Mouse (Mus musculus) spleen, postnatal 10 days (tissue): ENCODE data around the gene Stag2.

Source experiments
- DNase-seq, 2 experiments: peaks; one replicate each; pipeline ENCODE4 v3.0.0; 2021 to 2022; ENCODE audit warnings: low spot score in 2 of 2

Gene Stag2

GRCm38 (mm10) chrX:42215742-42216141, 66.6 kb downstream of the Stag2 start:
- no peak for DNase-seq

GRCm38 (mm10) chrX:42250342-42250741, 101.2 kb downstream of the Stag2 start:
- DNase-seq: no peak

GRCm38 (mm10) chrX:42272713-42273112, 123.6 kb downstream of the Stag2 start:
- no peak for DNase-seq

GRCm38 (mm10) chrX:42290215-42290614, 141.1 kb downstream of the Stag2 start:
- no peak for DNase-seq

- no peak for DNase-seq
Observed at GRCm38 (mm10) chrX:42315231-42315630, 166.1 kb downstream of the Stag2 start.

GRCm38 (mm10) chrX:42320424-42320823, 171.3 kb downstream of the Stag2 start:
- no peak for DNase-seq

- DNase-seq: no peak
Observed at GRCm38 (mm10) chrX:42321200-42321773, 172.2 kb downstream of the Stag2 start.

- DNase-seq: no peak
Observed at GRCm38 (mm10) chrX:42324848-42325247, 175.7 kb downstream of the Stag2 start.
